Mouse (Mus musculus): ENCODE data around the gene 5730596B20Rik.

Gene 5730596B20Rik

DNA sequence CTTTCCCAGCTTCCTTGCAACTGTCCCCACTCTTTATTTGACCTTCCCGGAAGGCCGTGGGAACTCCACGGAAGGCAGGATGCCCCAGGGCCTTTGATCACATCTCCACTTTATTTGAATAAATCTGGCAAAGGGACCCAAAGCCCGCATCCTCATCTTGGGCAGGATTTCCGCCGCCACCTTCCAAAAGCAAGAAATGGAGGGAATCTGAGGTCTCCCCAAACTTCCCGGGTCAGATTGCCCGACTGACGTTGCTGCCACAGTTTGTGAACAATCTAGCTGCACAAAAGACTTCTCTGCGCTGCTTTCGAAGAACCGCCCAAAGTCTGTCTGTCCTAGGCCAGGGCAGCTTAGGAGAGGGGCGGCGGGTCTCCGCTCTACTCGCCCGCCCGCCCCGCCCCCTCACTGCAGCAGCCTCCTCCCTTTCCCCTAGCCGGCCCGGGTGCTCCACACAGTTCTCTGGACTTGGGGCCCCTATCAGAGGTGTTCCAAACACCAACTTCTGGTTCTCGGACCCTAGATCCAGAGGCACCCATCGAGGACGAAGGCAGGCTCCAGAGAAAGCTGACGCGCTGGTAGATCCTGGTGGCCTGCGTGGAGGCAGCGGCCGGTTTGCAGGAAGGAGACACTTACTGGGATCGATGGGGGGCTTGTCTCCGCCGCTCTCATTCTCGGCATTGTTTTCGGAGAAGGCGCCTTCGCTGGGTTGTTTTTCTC, 47.8 kb downstream of the 5730596B20Rik start:
- peak; percentile 62 for DNase-seq (ENCODE audit: low read depth, low spot score)

DNA sequence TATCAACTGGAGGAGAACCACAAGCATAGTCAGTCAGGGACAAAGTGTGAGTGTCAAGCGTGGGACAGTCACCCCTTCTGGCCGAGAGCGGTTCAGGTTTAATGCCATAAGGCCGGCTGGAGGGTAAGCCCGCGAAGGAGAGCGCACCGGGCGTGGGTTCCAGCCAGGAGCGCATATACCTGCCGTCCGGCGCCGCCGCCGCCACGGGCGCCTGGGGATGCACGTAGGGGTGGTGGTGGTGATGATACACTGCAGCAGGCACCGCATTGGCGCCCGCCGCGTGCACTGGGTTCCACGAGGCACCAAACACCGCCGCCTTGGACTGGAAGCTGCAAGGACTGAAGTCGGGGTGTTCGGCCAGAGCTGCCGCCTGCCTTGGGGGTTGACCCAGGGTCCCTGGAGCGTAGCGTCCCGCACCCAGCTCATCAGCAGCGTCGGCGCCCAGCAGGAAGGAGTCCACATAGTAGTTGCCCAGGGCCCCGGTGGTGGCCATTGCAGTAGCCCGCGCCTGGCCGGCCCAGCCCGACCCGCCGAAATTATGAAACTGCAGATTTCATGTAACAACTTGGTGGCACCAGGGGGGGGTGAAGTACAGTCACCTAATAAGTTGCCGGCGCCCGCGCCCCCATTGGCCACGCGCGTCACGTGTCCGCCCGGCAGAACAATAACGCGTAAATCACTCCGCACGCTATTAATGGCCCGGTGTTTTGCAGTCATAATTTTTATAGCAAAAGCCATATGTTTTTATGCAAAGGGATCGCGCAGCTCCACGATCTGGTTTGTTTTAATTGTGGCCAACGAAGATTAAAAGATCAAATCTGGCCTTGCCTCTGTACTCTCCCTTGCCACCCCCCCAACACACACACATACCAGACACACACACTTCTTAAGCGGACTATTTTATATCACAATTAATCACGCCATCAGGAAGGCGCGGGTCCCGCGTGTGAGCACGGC, 48.6 kb downstream of the 5730596B20Rik start:
- peak; percentile 97 for DNase-seq (ENCODE audit: low read depth, low spot score)

DNA sequence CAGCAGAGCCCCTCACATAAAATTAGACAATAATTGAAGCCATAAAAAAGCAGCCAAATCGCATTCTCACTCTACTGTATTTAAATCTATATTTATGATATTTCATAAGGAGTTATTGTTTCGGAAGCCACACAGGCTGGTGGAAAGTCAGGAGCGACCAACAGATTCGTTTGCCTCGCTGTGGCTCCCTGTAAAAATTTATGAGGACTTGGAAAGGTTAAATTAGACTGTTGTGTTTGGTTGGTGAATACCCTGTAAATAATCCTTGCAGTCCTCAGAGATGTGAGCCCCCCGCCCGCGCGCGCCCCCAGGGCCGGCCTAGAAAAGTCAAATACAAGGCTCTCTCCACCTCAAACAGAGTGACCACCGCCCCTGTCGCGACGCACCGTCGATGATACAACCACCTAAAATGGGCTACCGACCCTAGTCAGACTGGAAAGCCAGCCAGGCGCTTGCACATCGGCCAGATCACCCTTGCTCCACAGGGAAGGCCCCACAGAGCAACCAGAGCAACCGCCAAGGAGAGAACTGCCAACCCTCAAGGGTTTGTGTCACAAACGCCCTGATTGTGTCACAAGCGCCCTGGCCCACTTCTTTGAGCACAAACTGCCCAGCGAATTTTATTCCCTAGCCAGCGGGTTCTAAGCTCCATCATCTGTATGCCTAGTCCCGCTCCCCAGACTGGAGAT, 49.4 kb downstream of the 5730596B20Rik start:
- no peak for DNase-seq (ENCODE audit: low read depth, low spot score)

DNA sequence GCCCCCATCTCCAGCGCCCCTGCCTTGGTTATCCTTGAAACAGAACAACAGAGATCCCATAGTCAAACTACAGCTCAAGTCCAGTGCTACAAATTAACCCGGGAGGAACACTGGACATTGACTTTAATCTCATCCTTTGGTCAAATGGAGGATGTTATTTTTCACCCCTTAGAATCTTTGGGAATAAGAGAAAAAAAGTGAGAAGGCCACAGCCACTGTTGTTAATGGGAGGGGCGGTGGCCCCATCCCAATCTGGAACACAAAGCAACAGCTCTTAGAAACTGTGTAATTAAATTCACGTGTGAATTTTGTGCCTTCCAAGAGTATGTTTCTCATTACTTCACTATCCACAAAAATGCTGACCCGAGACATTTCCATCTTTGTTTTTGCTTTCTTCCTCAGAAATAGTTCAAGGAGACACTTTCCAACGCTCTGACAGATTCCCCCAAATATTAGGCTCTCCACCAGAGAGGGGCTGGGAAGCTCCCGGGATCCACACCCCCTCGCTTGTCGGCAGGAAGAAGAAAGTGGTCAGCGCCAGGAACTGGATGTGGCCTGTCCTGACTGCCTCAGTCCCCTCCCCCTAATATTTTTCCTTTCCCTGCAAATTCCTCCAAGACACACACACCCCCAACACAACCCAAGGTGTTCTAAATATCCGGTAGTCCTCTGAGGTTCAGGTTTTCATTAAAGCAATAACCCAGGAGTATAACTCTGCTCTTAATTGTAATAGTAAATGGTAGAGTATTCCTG, 50.3 kb downstream of the 5730596B20Rik start:
- no peak for DNase-seq (ENCODE audit: low read depth, low spot score)

DNA sequence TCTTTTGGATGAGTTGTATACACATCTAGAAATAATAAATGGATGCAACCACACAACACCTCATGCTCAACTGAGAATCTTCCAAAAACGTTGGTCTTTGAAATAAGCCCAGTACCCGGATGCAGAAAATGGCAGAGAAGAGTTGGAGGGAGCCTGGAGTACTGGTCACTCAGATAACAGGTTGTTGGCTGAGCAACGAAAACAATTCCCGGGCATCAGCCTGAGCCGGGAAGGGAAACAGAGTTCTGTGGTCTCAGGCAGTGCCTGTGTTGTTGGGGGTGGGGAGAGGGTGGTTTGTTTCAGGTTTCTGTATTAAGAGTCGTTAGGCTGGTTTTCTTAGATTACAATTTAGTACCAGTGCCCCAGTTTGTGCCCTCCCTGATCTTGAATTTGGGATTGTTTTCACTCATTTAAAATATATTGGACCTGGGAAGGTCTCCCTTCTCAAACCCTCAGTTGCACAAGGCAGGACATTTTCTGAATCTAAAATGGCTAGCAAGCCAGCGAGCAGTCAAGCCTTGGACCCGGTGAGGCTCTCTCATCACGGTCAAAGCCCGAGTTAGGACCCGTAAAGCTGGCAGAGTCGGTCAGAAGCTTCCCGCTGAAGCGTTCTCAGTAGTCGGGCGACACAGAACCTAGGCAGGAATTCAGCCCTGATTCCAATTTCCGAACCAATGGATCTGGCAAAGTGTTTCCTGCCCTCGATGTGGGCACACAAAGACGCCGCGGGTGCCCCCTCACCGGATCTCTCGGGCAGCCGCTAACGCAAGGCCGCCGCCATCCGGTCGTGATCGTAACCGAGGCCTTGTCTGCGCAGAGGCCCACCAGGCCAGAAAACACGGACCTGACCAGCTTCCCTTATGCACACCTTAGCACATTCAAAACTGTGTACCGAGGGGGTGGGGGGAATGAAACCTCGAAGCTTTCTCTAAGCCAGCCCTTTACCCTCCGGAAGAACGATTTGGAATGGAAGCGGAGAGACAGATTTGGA, 51.5 kb downstream of the 5730596B20Rik start:
- no peak for DNase-seq (ENCODE audit: low read depth, low spot score)

DNA sequence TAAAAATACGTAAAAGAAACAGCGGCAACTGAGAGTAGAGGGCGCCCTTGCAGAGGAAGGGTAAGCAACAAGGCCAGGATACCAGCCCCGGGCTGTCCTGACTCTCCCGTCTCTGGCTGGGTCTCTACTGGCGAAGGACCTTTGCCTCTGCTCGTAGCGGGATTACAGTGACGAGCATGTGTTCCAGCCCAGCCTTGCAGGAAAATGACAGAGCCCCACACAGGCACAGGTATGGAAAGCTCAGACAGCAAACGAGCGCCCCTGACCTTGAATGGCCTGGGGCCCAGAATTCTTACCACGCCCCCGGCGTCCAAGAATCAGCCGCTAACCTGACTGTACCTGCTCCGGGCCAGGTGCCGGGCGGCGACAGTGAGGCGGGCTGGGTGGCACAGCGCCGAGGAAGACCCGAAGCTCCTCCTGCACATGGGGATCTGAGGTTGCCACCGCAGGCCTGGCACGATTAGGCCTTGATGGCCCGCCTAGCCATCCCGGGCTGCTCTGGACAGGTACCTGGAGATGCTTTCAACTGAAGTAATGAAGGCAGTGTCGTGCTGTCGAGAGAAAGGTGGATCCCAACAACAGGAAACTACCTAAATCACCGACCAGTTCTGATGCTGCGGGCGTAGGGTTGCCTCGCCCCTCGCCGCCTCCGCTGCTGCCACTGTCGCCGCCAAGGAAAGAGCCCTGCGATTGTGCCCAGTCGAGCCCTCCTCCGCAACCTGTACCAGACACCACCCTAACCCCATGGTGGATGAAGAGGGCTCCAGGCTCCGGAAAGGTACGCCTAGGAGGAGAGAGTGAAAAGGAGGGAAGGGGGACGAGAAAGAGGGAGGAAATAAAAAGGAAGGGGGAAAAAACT, 52.5 kb downstream of the 5730596B20Rik start:
- DNase-seq (ENCODE audit: low read depth, low spot score): no peak
